Mouse (Mus musculus): ENCODE data around the gene Nsmf.

Nsmf gene

GRCm38 (mm10) chr2:25085571-25085970, 31.4 kb downstream of the Nsmf start:
- no peak for DNase-seq (ENCODE audit: low read depth, low spot score)

GRCm38 (mm10) chr2:25087842-25088241, 33.7 kb downstream of the Nsmf start:
- no peak for DNase-seq (ENCODE audit: low read depth, low spot score)

- no peak for DNase-seq (ENCODE audit: low read depth, low spot score)
Measured at GRCm38 (mm10) chr2:25088636-25089035, 34.5 kb downstream of the Nsmf start.

GRCm38 (mm10) chr2:25094785-25095108, 40.6 kb downstream of the Nsmf start:
- DNase-seq (ENCODE audit: low read depth, low spot score): no peak

- peak; percentile 76 for DNase-seq (ENCODE audit: low read depth, low spot score)
Measured at GRCm38 (mm10) chr2:25095109-25095850, 41.1 kb downstream of the Nsmf start, which contains the start of gene Noxa1. Gene Noxa1, minus strand, starts transcription at chr2:25095149.

- no peak for DNase-seq (ENCODE audit: low read depth, low spot score)
Measured at GRCm38 (mm10) chr2:25098005-25098615, 44.0 kb downstream of the Nsmf start.

- peak; percentile 34 for DNase-seq (ENCODE audit: low read depth, low spot score)
Measured at GRCm38 (mm10) chr2:25098956-25099355, 44.8 kb downstream of the Nsmf start.

GRCm38 (mm10) chr2:25099703-25100102, 45.5 kb downstream of the Nsmf start:
- peak; percentile 41 for DNase-seq (ENCODE audit: low read depth, low spot score)

GRCm38 (mm10) chr2:25104122-25104521, 50.0 kb downstream of the Nsmf start:
- no peak for DNase-seq (ENCODE audit: low read depth, low spot score)

GRCm38 (mm10) chr2:25106045-25106444, 51.9 kb downstream of the Nsmf start:
- DNase-seq (ENCODE audit: low read depth, low spot score): no peak

- no peak for DNase-seq (ENCODE audit: low read depth, low spot score)
Measured at GRCm38 (mm10) chr2:25109487-25109886, 55.3 kb downstream of the Nsmf start.

- DNase-seq (ENCODE audit: low read depth, low spot score): no peak
Measured at GRCm38 (mm10) chr2:25110505-25111183, 56.5 kb downstream of the Nsmf start.

- DNase-seq (ENCODE audit: low read depth, low spot score): peak; percentile 75
Measured at GRCm38 (mm10) chr2:25111184-25111791, 57.1 kb downstream of the Nsmf start.
